Mouse (Mus musculus) heart, embryonic 11.5 days (tissue): ENCODE measurements around the gene Os9. TPM values are rescaled to one million over a fixed set of nuclear protein-coding genes. Genes with fewer than 3 reads are reported as not detected.

ENCODE experiments used
- ATAC-seq: fragments of 200-750 bp; cut with Nextera tagmentation; replicated peaks from 2 replicates; pipeline ENCODE4 v1.8.0; 2017; ENCODE audit warnings: moderate library complexity; ENCODE audit not compliant: insufficient number of reproducible peaks, low FRiP score, low TSS enrichment
- H3K27ac ChIP-seq: fragments of 300-500 bp; sonication (generic); 2 replicates; pipeline ENCODE4 v1.5.1; 2014; ENCODE audit warnings: mild to moderate bottlenecking, low read depth, low read length
- H3K27me3 ChIP-seq: fragments of 300-500 bp; sonication (generic); 2 replicates; pipeline ENCODE4 v1.6.1; 2014; ENCODE audit warnings: mild to moderate bottlenecking, low read length, mixed read lengths; ENCODE audit not compliant: control insufficient read depth, insufficient read depth
- H3K36me3 ChIP-seq: fragments of 300-500 bp; sonication (generic); 2 replicates; pipeline ENCODE4 v1.6.1; 2014; ENCODE audit warnings: mild to moderate bottlenecking, low read length, moderate library complexity, mixed read lengths; ENCODE audit not compliant: control insufficient read depth, insufficient read depth
- H3K4me1 ChIP-seq: fragments of 300-500 bp; sonication (generic); 2 replicates; pipeline ENCODE4 v1.6.1; 2014; ENCODE audit warnings: low read length; ENCODE audit not compliant: control insufficient read depth, insufficient read depth
- H3K4me2 ChIP-seq: fragments of 300-500 bp; sonication (generic); 2 replicates; pipeline ENCODE4 v1.6.1; 2014; ENCODE audit warnings: mild to moderate bottlenecking, moderate library complexity
- H3K4me3 ChIP-seq: fragments of 300-500 bp; sonication (generic); 2 replicates; pipeline ENCODE4 v1.5.1; 2014; ENCODE audit warnings: low read depth, low read length
- H3K9ac ChIP-seq: fragments of 300-500 bp; sonication (generic); 2 replicates; pipeline ENCODE4 v1.6.1; 2014; ENCODE audit warnings: mild to moderate bottlenecking, low read depth, low read length, moderate library complexity
- H3K9me3 ChIP-seq: fragments of 300-500 bp; sonication (generic); replicated peaks from 2 replicates; pipeline ENCODE4 v1.6.1; 2016; ENCODE audit warnings: low read length; ENCODE audit not compliant: control insufficient read depth
- WGBS: fragments of 180-500 bp; shearing (Covaris S2); extraction: QIAGEN DNeasy Blood & Tissue Kit; methylation state at CpG from one replicate; pipeline ENCODE4 v1.1.7; 2014; ENCODE audit not compliant: insufficient replicate concordance; 5-methylcytosine and 5-hydroxymethylcytosine counted together
- polyA plus RNA-seq: library from polyadenylated mRNA; unstranded; fragments of >200 nt; fragmentation: Nextera tagmentation; extraction: Ambion mirVana; gene quantifications from 2 replicates; pipeline ENCODE4 v1.2.1, GENCODE M21; 2014

Gene Os9
- polyA plus RNA-seq, 1 experiment from 2014 or later, result 21.3 TPM

DNA sequence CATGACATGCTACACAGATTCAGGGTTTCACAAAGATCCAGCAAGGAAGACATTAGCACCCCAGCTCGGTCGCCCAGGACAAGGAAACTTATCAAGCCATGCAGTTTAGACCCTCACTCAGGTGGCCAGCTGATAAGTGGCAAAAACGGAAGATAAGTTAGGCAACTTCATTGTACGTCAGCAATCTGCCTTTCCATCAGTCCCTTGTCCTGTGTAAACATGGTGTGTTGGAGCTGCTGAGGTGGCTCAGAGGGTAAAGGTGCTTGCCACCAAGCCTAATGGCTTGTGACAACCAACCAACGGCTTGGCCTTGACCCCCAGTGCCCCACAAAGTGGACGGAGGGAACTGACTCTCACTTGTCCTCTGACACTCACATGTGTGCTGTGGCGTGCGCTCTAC lies 20.5 kb downstream of the Os9 start:
- H3K27ac ChIP-seq, result no peak overlapping the region
- 76% methylated on average over 8 of the region's 8 CpGs for WGBS

DNA sequence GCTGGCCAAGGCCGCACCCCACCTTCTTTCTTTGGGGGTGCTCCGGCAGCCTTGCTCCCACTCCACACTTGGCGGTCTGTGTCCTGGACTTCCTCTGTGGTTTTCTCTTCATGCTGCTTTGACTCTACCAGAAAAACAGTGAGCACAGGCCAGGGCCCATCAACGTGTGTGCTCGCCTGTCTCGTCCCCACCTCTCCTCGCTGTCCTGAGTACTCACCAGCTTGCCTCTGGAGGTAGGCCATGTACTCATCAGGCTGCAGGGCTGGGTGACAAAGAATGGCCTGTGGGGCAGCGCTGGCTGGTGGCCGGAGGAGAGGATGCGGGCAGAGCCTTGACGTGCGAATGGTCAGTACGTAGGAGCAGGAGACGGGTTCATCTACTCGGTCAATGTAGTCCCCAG lies 21.1 kb downstream of the Os9 start:
- Histone ChIP-seq H3K27ac (no peak overlapping the region), H3K9ac (no peak overlapping the region), H3K4me2 (no peak overlapping the region), H3K9me3 (no peaks in the 10 kb centered on the region), H3K4me1 (peaks cover 1% of the 10 kb centered on the region; the same call in 1 of the 2 replicates), H3K36me3 (peaks cover 8% of the 10 kb centered on the region), H3K27me3 (0 out of 2 replicates have a peak, but pooled peaks cover 2% of the 10 kb centered on the region), H3K4me3 (no peak overlapping the region)
- ATAC-seq, result no peak
- 86% methylated on average over 15 of the region's 15 CpGs for WGBS

More for the DNA sequence above, 20.5 kb downstream of the Os9 start:
- ATAC-seq, result no peak
- Histone ChIP-seq H3K4me2 (no peak overlapping the region), H3K36me3 (peaks cover 8% of the 10 kb centered on the region), H3K27me3 (0 out of 2 replicates have a peak, but pooled peaks cover 2% of the 10 kb centered on the region), H3K9me3 (no peaks in the 10 kb centered on the region), H3K9ac (no peak overlapping the region), H3K4me1 (no peaks in the 10 kb centered on the region), H3K4me3 (no peak overlapping the region)

DNA sequence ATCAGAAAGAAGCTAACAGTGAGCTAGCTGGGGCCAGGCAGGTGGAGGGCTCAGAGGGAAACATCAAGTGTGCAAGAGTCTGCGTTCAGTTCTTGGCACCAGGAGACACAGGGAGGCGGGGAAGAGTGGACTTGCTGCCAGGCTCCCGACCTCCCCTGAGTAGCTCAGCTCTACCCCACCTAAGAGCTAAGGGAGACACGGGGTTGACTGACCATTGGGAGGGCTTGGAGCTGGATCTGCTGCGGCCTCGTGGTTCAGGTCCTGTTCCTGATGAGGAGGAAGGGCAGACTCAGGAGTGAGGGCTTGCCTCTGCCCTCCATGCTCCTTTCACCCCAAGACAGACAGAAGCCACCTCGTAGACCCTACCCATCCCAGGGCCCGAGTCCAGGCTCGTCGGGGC lies 21.7 kb downstream of the Os9 start:
- Histone ChIP-seq H3K27me3 (0 out of 2 replicates have a peak, but pooled peaks cover 2% of the 10 kb centered on the region), H3K4me2 (no peak overlapping the region), H3K4me1 (peaks cover 5% of the 10 kb centered on the region; the same call in 1 of the 2 replicates), H3K9me3 (no peaks in the 10 kb centered on the region), H3K27ac (no peak overlapping the region), H3K4me3 (no peak overlapping the region), H3K9ac (no peak overlapping the region), H3K36me3 (peaks cover 8% of the 10 kb centered on the region)
- 82% methylated on average over 10 of the region's 10 CpGs for whole genome bisulfite sequencing
- ATAC-seq, result no peak

DNA sequence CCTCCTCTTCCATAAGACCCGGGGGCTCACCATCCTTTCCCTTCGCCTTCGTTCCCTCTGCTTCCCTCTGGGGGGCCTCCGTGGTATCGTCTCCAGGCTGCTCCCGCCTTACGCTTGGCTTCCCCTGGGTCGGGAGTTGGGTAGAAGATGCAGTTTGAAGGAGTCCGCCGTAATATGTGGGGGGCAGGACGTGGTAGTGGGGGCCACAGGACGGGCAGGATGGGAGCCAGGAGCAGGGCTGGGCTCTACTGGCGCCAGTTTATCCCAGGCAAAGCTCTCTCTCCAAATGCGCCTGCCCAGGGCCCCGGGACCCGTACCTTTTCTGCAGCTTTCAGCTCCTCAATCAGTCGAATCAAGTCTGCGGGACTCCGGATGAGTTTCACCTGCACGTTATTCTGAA lies 22.4 kb downstream of the Os9 start:
- Histone ChIP-seq H3K4me3 (no peak overlapping the region), H3K9me3 (no peaks in the 10 kb centered on the region), H3K9ac (no peak overlapping the region), H3K4me2 (no peak overlapping the region), H3K36me3 (peaks cover 8% of the 10 kb centered on the region), H3K27ac (no peak overlapping the region), H3K27me3 (peaks cover 6% of the 10 kb centered on the region), H3K4me1 (peaks cover 5% of the 10 kb centered on the region; the same call in 1 of the 2 replicates)
- no peak for ATAC-seq
- 71% methylated on average over 20 of the region's 20 CpGs for WGBS

DNA sequence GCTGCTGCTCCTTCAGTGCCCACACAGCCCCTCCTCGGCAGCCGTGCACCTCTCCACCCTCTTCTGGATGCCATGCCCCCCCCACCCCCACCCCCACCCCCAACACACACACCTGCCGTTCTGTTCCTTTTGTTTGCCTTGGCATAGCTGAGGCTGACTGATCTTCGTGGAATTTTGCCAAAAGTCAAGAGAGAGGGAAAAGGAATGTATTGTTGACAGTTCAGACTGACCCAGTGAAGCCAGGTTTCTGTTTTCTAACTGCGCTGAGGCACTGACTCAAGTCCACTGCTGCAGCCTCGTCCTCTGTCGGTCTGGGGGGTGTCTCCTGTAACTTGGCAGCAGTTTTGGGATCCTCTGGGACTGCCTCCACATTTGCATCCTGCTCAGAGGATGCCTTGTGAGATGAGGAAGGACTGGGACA lies 26.5 kb downstream of the Os9 start:
- Histone ChIP-seq H3K9me3 (no peaks in the 10 kb centered on the region), H3K27ac (no peak overlapping the region), H3K9ac (no peak overlapping the region), H3K4me2 (no peak overlapping the region), H3K27me3 (peaks cover 47% of the 10 kb centered on the region), H3K4me1 (peaks cover 11% of the 10 kb centered on the region; the same call in 1 of the 2 replicates), H3K4me3 (no peak overlapping the region), H3K36me3 (peaks cover 8% of the 10 kb centered on the region)
- WGBS, result 45% methylated on average over 7 of the region's 7 CpGs
- ATAC-seq, result no peak

DNA sequence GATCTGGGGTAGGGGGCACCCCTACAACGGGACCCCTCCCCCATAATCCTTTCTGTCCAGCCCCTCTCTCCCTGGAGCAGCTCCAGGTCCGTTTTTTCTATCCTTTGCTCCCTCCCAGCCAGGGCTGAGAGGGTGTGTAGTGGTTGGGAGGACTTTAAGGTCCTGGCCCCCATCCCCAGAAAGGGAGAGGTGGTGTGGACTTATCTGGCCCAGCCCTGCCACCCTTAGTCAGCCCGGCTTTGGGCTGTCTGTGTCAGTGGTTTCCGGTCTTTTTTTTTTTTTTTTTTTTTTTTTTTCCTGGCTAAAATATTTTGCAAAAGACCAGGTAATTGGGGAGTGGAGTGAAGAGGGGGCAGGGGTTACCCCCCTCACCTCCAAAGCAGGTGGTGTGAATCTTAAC lies 28.2 kb downstream of the Os9 start:
- H3K27me3 ChIP-seq, result peaks cover 61% of the 10 kb centered on the region
- H3K4me2 ChIP-seq, result no peak overlapping the region
- H3K4me1 ChIP-seq, result peaks cover 11% of the 10 kb centered on the region; the same call in 1 of the 2 replicates
- no peak overlapping the region for H3K27ac ChIP-seq
- H3K36me3 ChIP-seq, result peaks cover 8% of the 10 kb centered on the region
- no peak overlapping the region for H3K4me3 ChIP-seq
- H3K9ac ChIP-seq, result no peak overlapping the region
- ATAC-seq, result no peak
- H3K9me3 ChIP-seq, result no peaks in the 10 kb centered on the region
- 42% methylated on average over 4 of the region's 4 CpGs for WGBS

DNA sequence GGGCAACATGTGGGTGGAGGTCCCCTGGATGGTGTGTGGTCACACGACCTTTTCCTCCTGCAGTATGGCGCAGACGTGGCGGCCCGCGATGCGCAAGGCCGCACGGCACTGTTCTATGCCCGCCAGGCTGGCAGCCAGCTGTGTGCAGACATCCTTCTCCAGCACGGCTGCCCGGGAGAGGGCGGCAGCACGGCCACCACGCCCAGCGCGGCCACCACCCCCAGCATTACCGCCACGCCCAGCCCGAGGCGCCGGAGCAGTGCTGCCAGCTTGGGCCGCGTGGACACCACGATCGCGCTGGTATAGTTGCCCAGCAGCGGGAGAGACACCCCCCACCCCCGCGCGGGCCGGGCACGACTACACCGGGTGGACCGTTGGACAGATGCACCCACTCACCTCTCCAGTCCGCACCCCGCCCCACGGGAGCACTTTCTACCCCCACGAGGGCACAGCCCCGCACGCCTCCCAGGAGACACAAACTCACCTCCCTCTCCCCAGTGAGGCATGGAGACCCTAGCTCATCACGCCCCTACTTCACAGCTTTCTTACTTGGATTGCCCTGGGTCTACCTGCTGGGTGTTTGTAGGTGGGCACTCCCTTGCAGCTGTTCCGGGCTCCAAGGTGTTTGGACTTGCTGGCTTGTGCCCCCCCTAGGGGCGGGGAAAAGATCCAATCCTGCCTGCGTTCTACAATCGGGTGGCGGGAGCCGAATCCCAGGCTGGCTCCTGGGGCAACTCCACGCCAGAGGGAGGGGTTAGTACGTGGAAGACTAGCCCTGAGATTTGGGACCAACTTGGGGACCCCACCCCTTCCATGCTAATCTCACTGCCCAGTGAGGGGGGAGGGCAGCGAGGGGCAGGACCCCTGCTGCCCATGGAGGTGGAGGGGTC lies 29.2 kb downstream of the Os9 start:
- no peak; the same call in 1 of the 2 replicates for ATAC-seq
- H3K9ac ChIP-seq, result no peak overlapping the region
- H3K27me3 ChIP-seq, result peaks cover 68% of the 10 kb centered on the region
- WGBS, result 9% methylated on average over 48 of the region's 51 CpGs
- 0 out of 2 replicates have a peak overlapping the region, but pooled peaks have one; percentile 4 for H3K4me3 ChIP-seq
- no peaks in the 10 kb centered on the region for H3K9me3 ChIP-seq
- peaks cover 7% of the 10 kb centered on the region for H3K36me3 ChIP-seq
- peaks cover 11% of the 10 kb centered on the region; the same call in 1 of the 2 replicates for H3K4me1 ChIP-seq
- H3K27ac ChIP-seq, result no peak overlapping the region
- peak overlapping the region; percentile 39 for H3K4me2 ChIP-seq

DNA sequence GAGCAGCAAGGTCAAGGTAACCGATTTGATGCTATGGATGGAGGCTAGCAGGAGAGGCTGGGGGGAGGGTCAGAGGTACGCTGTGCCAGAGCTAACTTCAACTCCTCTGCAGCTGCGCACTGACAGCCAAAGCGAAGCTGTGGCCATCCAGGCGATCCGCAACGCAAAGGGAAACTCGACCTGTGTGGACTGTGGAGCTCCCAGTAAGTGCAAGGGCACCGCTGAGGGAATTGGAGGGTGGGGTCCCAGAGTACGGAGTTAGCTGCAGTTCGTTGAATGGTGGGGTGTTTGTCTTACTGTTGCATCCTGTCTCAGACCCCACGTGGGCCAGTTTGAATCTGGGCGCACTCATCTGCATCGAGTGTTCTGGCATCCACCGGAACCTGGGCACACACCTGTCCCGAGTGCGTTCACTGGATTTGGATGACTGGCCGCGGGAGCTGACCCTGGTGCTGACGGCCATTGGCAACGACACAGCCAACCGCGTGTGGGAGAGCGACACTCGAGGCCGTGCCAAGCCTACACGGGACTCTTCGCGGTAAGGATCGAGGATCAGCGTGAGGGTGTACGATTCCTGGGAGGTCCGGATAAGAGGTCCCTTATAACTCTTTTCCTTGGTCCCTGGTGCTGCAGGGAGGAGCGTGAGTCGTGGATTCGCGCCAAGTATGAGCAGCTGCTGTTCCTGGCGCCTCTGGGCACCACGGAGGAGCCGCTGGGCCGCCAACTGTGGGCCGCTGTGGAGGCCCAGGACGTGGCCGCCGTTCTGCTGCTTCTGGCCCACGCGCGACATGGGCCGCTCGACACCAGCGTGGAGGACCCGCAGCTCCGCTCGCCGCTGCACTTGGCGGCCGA lies 30.1 kb downstream of the Os9 start:
- H3K9me3 ChIP-seq, result no peaks in the 10 kb centered on the region
- 10% methylated on average over 57 of the region's 57 CpGs for WGBS
- no peak overlapping the region for H3K9ac ChIP-seq
- peaks cover 69% of the 10 kb centered on the region for H3K27me3 ChIP-seq
- H3K27ac ChIP-seq, result no peak overlapping the region
- H3K4me1 ChIP-seq, result peaks cover 11% of the 10 kb centered on the region; the same call in 1 of the 2 replicates
- H3K4me2 ChIP-seq, result peak overlapping the region; percentile 39; the same call in 1 of the 2 replicates
- ATAC-seq, result no peak
- no peaks in the 10 kb centered on the region for H3K36me3 ChIP-seq
- no peak overlapping the region for H3K4me3 ChIP-seq
